In genomic region chr17:37028212-37028611, GRCm38 (mm10) we compare ENCODE assay signal across 10 mouse cellular contexts. TPM values are rescaled to one million over a fixed set of nuclear protein-coding genes. Genes with fewer than 3 reads are reported as not detected.
A peak's percentile ranks its signal among the peaks of the same experiment; 100 is the strongest.
DNase-seq lines count a peak whose midpoint lies in the region; ATAC-seq and TF ChIP-seq lines count a peak whose summit lies in the region.
"Had no signal": no experiment of that assay in that cellular context is flagged by ENCODE, and none has a peak within 500 bp of the region (broad histone marks: within the 10 kb centered on the region; RNA-seq: fewer than 3 reads in every experiment).

No protein-coding gene starts in this region.

- no peak for DNase-seq in lung, embryonic 14.5 days
- no peak for DNase-seq in lung, postnatal 4 days
- DNase-seq in forebrain, embryonic 11.5 days (ENCODE audit: low spot score) = no peak
- no peak for DNase-seq in adrenal gland, postnatal 14 days
- no peak for DNase-seq in ovary, postnatal 10 days (ENCODE audit: low spot score)
- no peak for DNase-seq in embryo, embryonic 10.5 days (ENCODE audit: low spot score)

- H3K4me2 ChIP-seq in lung, embryonic 14.5 days = peak overlapping the region; percentile 60
- peak overlapping the region; percentile 46 for H3K4me2 ChIP-seq in forebrain, embryonic 11.5 days (ENCODE audit: low read depth, low read length, severe bottlenecking)
- peak overlapping the region; percentile 55 for H3K4me2 ChIP-seq in limb, embryonic 12.5 days
- peak overlapping the region; percentile 58 for H3K4me2 ChIP-seq in neural tube, embryonic 15.5 days

- no peaks in the 10 kb centered on the region for H3K4me1 ChIP-seq in lung, embryonic 14.5 days (ENCODE audit: insufficient read depth)
- H3K4me1 ChIP-seq in forebrain, embryonic 11.5 days (replicated peaks; ENCODE audit: control insufficient read depth, insufficient read depth, low read length) = no peaks in the 10 kb centered on the region; the same call in 1 of the 2 replicates
- no peaks in the 10 kb centered on the region for H3K4me1 ChIP-seq in limb, embryonic 12.5 days (replicated peaks)
- H3K4me1 ChIP-seq in neural tube, embryonic 15.5 days = peaks cover 12% of the 10 kb centered on the region

- H3K4me3 ChIP-seq in lung, embryonic 14.5 days (ENCODE audit: low read depth, low read length) = peak overlapping the region; percentile 41
- H3K4me3 ChIP-seq in forebrain, embryonic 11.5 days (ENCODE audit: low read depth, low read length) = peak overlapping the region; percentile 36
- peak overlapping the region; percentile 43 for H3K4me3 ChIP-seq in limb, embryonic 12.5 days (replicated peaks)
- peak overlapping the region; percentile 48 for H3K4me3 ChIP-seq in neural tube, embryonic 15.5 days (replicated peaks)

- ATAC-seq in lung, embryonic 14.5 days (ENCODE audit: insufficient read depth) = peak; percentile 62
- no peak; the same call in 1 of the 2 replicates for ATAC-seq in forebrain, embryonic 11.5 days (replicated peaks; ENCODE audit: low FRiP score)
- ATAC-seq in limb, embryonic 12.5 days (ENCODE audit: insufficient number of reproducible peaks, insufficient read depth, low FRiP score, low TSS enrichment, low read depth) = peak; percentile 45
- ATAC-seq in neural tube, embryonic 15.5 days (ENCODE audit: low FRiP score) = peak; percentile 49

- H3K27me3 ChIP-seq in lung, embryonic 14.5 days (ENCODE audit: insufficient read depth, low read length) = no peaks in the 10 kb centered on the region
- no peaks in the 10 kb centered on the region for H3K27me3 ChIP-seq in forebrain, embryonic 11.5 days (ENCODE audit: control insufficient read depth, insufficient read depth, low read length)
- H3K27me3 ChIP-seq in limb, embryonic 12.5 days = no peaks in the 10 kb centered on the region
- no peaks in the 10 kb centered on the region for H3K27me3 ChIP-seq in neural tube, embryonic 15.5 days (replicated peaks)

- peak overlapping the region; percentile 47 for H3K9ac ChIP-seq in lung, embryonic 14.5 days
- peak overlapping the region; percentile 39 for H3K9ac ChIP-seq in forebrain, embryonic 11.5 days (ENCODE audit: low read length)
- peak overlapping the region; percentile 55; the same call in 1 of the 2 replicates for H3K9ac ChIP-seq in limb, embryonic 12.5 days (replicated peaks)
- no peak overlapping the region; the same call in 1 of the 2 replicates for H3K9ac ChIP-seq in neural tube, embryonic 15.5 days (replicated peaks)

- WGBS in lung, embryonic 14.5 days = 2% methylated on average over 10 of the region's 10 CpGs
- 4% methylated on average over 10 of the region's 10 CpGs for whole genome bisulfite sequencing in forebrain, embryonic 11.5 days
- 4% methylated on average over 10 of the region's 10 CpGs for WGBS in limb, embryonic 12.5 days
- 5% methylated on average over 10 of the region's 10 CpGs for WGBS in neural tube, embryonic 15.5 days

- TF ChIP-seq CTCF in lung, embryonic 14.5 days (IDR thresholded peaks at IDR 0.05; ENCODE audit: low read depth) = no peak

- peak overlapping the region; percentile 97 for H3K27ac ChIP-seq in lung, embryonic 14.5 days (ENCODE audit: low read depth)
- peak overlapping the region; percentile 97 for H3K27ac ChIP-seq in forebrain, embryonic 11.5 days (ENCODE audit: low read depth, low read length)
- peak overlapping the region; percentile 97 for H3K27ac ChIP-seq in limb, embryonic 12.5 days
- H3K27ac ChIP-seq in neural tube, embryonic 15.5 days (replicated peaks) = peak overlapping the region; percentile 98
- H3K27ac ChIP-seq: macrophage had no signal

- no peaks in the 10 kb centered on the region for H3K9me3 ChIP-seq in lung, embryonic 14.5 days (ENCODE audit: low read depth, low read length)
- H3K9me3 ChIP-seq in forebrain, embryonic 11.5 days (ENCODE audit: control insufficient read depth, low read length) = no peaks in the 10 kb centered on the region
- no peaks in the 10 kb centered on the region for H3K9me3 ChIP-seq in limb, embryonic 12.5 days
- no peaks in the 10 kb centered on the region for H3K9me3 ChIP-seq in neural tube, embryonic 15.5 days (replicated peaks)

- H3K36me3 ChIP-seq in lung, embryonic 14.5 days (ENCODE audit: insufficient read depth) = no peaks in the 10 kb centered on the region
- H3K36me3 ChIP-seq in forebrain, embryonic 11.5 days (ENCODE audit: control insufficient read depth, insufficient read depth, low read length) = no peaks in the 10 kb centered on the region
- no peaks in the 10 kb centered on the region for H3K36me3 ChIP-seq in limb, embryonic 12.5 days
- no peaks in the 10 kb centered on the region for H3K36me3 ChIP-seq in neural tube, embryonic 15.5 days

RNA-seq across cellular contexts. Expression of gene Mog, which starts 5.0 kb away (rescaled TPM):
- 0.11 and 0.13 TPM in 2 replicates for polyA plus RNA-seq in lung, embryonic 14.5 days (2014; fragmentation: Nextera tagmentation; extraction: Ambion mirVana)
- 0.39 TPM in 1 of 2 replicates, not detected in the other for polyA plus RNA-seq in forebrain, embryonic 11.5 days (2014; fragmentation: Nextera tagmentation; extraction: Ambion mirVana)
- polyA plus RNA-seq in limb, embryonic 12.5 days (2016; fragmentation: Nextera tagmentation; extraction: Ambion mirVana) = 0.24 TPM in 1 of 2 replicates, not detected in the other
- 1.5 and 2.0 TPM in 2 replicates for polyA plus RNA-seq in neural tube, embryonic 15.5 days (2015; fragmentation: Nextera tagmentation; extraction: Ambion mirVana)
- not detected in 2 replicates for total RNA-seq in adrenal gland, postnatal 14 days (2021)
- polyA plus RNA-seq: activated CD4-positive, CD25-positive, alpha-beta regulatory T cell, adult 4 months; macrophage had no signal

RNA-seq across cellular contexts. Expression of gene Gabbr1, which starts 17.6 kb away (rescaled TPM):
- polyA plus RNA-seq in lung, embryonic 14.5 days (2014; fragmentation: Nextera tagmentation; extraction: Ambion mirVana) = 7.0 and 8.8 TPM in 2 replicates
- 19.7 and 21.8 TPM in 2 replicates for polyA plus RNA-seq in forebrain, embryonic 11.5 days (2014; fragmentation: Nextera tagmentation; extraction: Ambion mirVana)
- 18.0 and 18.1 TPM in 2 replicates for polyA plus RNA-seq in limb, embryonic 12.5 days (2016; fragmentation: Nextera tagmentation; extraction: Ambion mirVana)
- polyA plus RNA-seq in neural tube, embryonic 15.5 days (2015; fragmentation: Nextera tagmentation; extraction: Ambion mirVana) = 77.9 and 90.1 TPM in 2 replicates
- total RNA-seq in adrenal gland, postnatal 14 days (2021) = 24.2 and 32.7 TPM in 2 replicates

RNA-seq across cellular contexts. Expression of gene Zfp57, which starts 27.2 kb away (rescaled TPM):
- 77.5 and 80.7 TPM in 2 replicates for polyA plus RNA-seq in lung, embryonic 14.5 days (2014; fragmentation: Nextera tagmentation; extraction: Ambion mirVana)
- polyA plus RNA-seq in forebrain, embryonic 11.5 days (2014; fragmentation: Nextera tagmentation; extraction: Ambion mirVana) = 130 and 142 TPM in 2 replicates
- polyA plus RNA-seq in limb, embryonic 12.5 days (2016; fragmentation: Nextera tagmentation; extraction: Ambion mirVana) = 124 and 130 TPM in 2 replicates
- polyA plus RNA-seq in neural tube, embryonic 15.5 days (2015; fragmentation: Nextera tagmentation; extraction: Ambion mirVana) = 200 and 252 TPM in 2 replicates
- total RNA-seq in adrenal gland, postnatal 14 days (2021) = 4.1 and 4.5 TPM in 2 replicates
- polyA plus RNA-seq: activated CD4-positive, CD25-positive, alpha-beta regulatory T cell, adult 4 months; macrophage had no signal

RNA-seq across cellular contexts. Expression of gene H2-M5, which starts 38.9 kb away (rescaled TPM):
- 0.17 and 0.22 TPM in 2 replicates for polyA plus RNA-seq in lung, embryonic 14.5 days (2014; fragmentation: Nextera tagmentation; extraction: Ambion mirVana)
- 0.73 and 1.1 TPM in 2 replicates for polyA plus RNA-seq in forebrain, embryonic 11.5 days (2014; fragmentation: Nextera tagmentation; extraction: Ambion mirVana)
- 1.4 and 1.9 TPM in 2 replicates for polyA plus RNA-seq in limb, embryonic 12.5 days (2016; fragmentation: Nextera tagmentation; extraction: Ambion mirVana)
- 2.5 and 2.7 TPM in 2 replicates for polyA plus RNA-seq in neural tube, embryonic 15.5 days (2015; fragmentation: Nextera tagmentation; extraction: Ambion mirVana)
- total RNA-seq in adrenal gland, postnatal 14 days (2021) = 0.34 TPM in 1 of 2 replicates, not detected in the other
- polyA plus RNA-seq: activated CD4-positive, CD25-positive, alpha-beta regulatory T cell, adult 4 months; macrophage had no signal

RNA-seq across cellular contexts. Expression of gene 2410137M14Rik, which starts 47.2 kb away (rescaled TPM):
- not detected in 2 replicates for polyA plus RNA-seq in lung, embryonic 14.5 days (2014; fragmentation: Nextera tagmentation; extraction: Ambion mirVana)
- not detected in 2 replicates for polyA plus RNA-seq in forebrain, embryonic 11.5 days (2014; fragmentation: Nextera tagmentation; extraction: Ambion mirVana)
- polyA plus RNA-seq in limb, embryonic 12.5 days (2016; fragmentation: Nextera tagmentation; extraction: Ambion mirVana) = not detected in 2 replicates
- polyA plus RNA-seq in neural tube, embryonic 15.5 days (2015; fragmentation: Nextera tagmentation; extraction: Ambion mirVana) = 0.27 TPM in 1 of 2 replicates, not detected in the other
- not detected in 2 replicates for total RNA-seq in adrenal gland, postnatal 14 days (2021)
- polyA plus RNA-seq: activated CD4-positive, CD25-positive, alpha-beta regulatory T cell, adult 4 months; macrophage had no signal
